Mouse (Mus musculus): Measurements from ENCODE around the gene Rreb1.

The Rreb1 gene

GRCm38 (mm10) chr13:37851617-37852016 is 73.4 kb downstream of the Rreb1 start:
- DNase-seq (ENCODE audit: low read depth, low spot score): no peak

DNA sequence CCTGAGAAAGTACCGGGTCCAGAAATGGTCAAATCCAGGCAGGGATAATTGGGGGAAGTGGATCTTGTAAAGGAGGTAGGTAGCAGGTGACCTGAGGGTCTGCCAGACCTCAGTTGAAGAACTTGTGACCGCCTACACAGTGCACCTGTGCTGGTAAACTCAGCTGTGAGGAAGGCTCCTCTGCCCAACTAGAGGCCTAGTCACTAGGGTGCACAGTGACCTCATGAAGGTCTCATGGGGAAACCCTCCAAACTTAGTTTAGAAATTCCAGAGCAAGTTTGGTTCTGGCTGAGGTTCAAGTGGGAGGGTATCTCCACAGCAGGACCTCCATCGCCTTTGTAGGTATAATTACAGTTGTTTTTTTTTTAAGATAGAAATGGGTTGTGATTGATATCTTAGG is 74.7 kb downstream of the Rreb1 start:
- no peak for DNase-seq (ENCODE audit: low read depth, low spot score)

- peak; percentile 70 for DNase-seq (ENCODE audit: low read depth, low spot score)
These were observed 75.2 kb downstream of the Rreb1 start for GRCm38 (mm10) chr13:37853441-37853840.

- DNase-seq (ENCODE audit: low read depth, low spot score): peak; percentile 48
These were observed 75.8 kb downstream of the Rreb1 start for GRCm38 (mm10) chr13:37854031-37854431.

- DNase-seq (ENCODE audit: low read depth, low spot score): peak; percentile 23
These were observed 76.4 kb downstream of the Rreb1 start for GRCm38 (mm10) chr13:37854455-37855220.

DNA sequence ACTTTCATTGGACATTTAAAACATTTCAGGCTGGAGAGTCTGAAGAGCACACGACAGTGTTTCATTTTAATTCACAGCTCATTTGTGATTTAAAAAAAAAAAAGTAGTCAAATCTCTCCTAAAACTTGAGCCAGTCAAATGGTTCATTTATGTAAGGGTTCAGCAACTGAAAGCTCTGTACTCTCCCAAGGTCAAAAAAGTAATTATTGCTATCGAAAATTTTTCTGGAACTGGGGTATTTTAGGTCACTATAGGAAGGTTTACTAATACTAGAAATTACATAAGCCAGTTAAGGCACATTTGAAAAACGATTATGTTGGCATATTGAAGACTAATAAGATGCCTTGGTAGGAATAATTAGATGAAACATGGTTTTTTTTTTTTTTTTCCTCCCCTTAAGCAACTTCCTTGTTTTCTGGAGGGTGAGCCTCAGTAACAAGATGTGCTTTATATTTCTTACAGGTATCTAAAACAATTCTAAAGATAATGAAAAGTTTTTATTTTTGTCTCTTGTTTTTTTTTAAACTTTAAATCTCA is 77.1 kb downstream of the Rreb1 start:
- no peak for DNase-seq (ENCODE audit: low read depth, low spot score)

GRCm38 (mm10) chr13:37855765-37856164 is 77.6 kb downstream of the Rreb1 start:
- DNase-seq (ENCODE audit: low read depth, low spot score): no peak

- no peak for DNase-seq (ENCODE audit: low read depth, low spot score)
These were observed 78.3 kb downstream of the Rreb1 start for GRCm38 (mm10) chr13:37856537-37856936.

DNA sequence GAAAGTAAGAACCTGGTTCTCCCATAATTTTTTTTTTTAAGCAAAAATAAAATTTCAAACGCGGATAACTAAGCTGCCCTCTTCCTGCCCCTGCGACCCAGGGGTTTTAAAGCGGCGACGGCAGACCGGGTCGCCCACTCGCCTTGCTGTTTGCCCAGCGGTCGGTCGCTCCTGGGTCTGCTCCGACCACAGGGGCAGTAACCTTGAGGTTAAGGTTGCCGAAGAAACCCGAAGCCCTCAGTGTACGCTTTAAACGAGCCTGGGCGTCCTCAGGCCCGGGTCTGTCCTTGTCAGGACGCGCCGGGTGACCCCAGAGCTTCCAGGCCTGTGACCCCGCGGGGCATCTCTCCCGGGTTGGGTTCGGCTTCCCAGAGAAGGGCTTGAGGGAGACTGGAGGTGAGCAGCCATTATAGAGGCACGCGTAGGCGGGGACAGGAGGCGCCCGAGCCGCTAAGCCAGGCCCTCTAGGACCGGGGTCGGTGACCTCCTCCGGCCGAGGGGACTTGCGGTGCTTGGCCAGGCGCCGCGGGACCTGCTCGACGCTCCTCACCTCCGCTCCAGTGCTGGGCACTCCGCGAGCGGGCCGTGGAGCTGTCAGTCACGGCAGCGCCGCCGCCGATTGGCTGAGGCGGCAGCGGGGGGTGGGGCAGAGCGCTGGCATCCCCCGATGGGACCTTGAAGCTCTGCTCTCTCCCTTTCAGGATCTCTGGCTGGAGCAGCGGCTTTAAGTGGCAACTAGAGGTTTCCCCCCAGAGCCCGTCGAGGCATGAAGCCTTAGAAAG is 79.3 kb downstream of the Rreb1 start:
- peak; percentile 96 for DNase-seq (ENCODE audit: low read depth, low spot score)

DNA sequence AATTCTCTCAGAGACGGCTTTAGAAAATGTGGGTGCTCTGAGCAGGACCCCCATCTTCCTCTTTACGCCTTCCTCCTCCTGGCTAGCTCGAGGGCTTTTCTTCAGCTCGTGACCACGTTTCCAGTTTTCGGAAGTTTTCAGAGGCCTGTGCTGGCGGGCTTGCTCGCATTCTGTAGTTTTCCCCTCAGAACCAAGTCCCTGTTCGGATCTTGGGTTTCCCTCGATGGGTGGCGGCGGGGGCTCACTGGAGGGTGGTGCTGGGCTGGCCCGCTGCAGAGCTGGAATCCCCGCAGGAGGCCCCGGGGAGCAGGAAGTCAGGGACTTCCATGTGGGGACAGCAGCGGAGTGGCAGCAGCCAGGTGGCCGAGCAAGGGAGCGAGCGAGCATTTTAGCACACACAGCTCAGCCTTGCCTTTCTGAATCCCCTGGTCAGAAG is 79.9 kb downstream of the Rreb1 start:
- DNase-seq (ENCODE audit: low read depth, low spot score): peak; percentile 58

- DNase-seq (ENCODE audit: low read depth, low spot score): no peak
These were observed 80.3 kb downstream of the Rreb1 start for GRCm38 (mm10) chr13:37858508-37858907.

- DNase-seq (ENCODE audit: low read depth, low spot score): no peak
These were observed 81.6 kb downstream of the Rreb1 start for GRCm38 (mm10) chr13:37859782-37860181.

GRCm38 (mm10) chr13:37860204-37860603 is 82.0 kb downstream of the Rreb1 start:
- DNase-seq (ENCODE audit: low read depth, low spot score): no peak

DNA sequence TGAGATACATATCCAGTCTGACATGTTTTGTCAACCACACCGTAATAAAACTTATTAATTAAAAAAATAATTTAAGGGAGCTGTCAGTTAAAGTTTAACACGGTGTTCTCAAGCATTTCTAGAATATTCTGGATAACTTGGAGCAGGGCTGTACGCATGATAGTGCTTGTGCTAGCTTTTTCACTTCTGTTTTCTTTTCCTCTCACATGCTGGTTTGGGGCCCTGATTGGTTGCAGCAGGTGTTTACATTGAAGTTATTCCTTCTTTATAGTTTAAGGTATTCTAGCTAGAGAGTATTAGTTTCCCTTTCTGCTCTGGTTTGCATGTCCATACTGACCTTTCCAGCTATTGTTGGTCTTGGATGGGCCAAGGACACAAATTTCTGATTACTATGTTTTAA is 82.6 kb downstream of the Rreb1 start:
- no peak for DNase-seq (ENCODE audit: low read depth, low spot score)

DNA sequence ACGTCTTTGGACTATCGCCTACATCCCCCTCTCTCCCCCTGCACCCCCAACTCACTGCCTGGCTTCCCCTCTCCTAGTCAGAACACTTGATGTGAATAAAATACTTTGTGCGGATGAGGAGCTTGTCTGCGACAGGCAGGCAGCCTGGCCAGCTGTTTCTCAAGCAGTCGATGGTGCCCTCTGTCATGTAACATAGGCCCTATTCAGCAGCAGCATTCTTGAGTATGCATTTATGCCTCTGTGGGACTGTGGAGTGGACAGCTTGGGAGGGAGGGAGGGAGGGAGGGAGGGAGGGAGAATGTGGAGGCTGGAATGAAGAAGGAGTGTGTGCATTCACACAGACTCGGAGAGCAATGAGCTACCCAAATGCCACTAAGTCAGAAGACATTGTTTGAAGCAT is 84.3 kb downstream of the Rreb1 start:
- no peak for DNase-seq (ENCODE audit: low read depth, low spot score)

- DNase-seq (ENCODE audit: low read depth, low spot score): no peak
These were observed 85.4 kb downstream of the Rreb1 start for GRCm38 (mm10) chr13:37863643-37864042.

DNA sequence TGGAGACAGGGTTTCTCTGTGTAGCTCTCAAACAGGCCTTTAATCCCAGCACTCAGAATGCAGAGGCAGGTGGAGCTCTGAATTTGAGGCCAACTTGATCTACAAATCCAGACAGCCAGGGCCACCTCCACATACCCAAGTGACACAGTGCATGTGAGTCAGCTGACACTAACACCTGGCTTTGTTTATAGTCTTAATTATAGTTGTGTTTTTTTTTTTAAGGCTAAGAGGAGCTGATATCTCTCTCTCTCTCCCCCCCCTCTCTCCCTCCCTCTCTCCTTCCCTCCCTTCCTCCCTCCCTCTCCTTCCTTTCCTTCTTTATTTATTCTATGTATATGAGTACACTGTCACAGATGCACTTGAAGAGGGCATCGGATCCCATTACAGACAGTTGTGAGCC is 86.5 kb downstream of the Rreb1 start:
- DNase-seq (ENCODE audit: low read depth, low spot score): no peak

DNA sequence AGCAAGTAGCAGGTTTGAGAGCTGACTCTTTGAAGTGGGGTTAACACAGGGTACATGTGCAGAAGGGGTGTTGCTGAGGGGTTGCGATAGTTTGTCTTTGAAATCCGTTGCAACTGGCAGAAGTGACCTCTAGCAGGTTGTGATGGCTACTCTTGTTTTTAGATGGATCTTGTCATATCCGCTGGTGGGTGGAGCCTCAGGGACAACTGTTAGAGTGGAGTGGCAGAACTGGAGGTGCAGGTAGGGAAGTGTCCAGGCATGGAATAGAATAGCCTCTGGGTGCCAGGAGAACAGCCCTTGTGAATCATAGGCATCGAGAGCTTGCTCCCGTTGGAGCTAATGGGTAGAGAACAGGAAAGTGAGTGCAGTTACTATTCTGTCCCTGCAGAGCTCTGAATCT is 88.1 kb downstream of the Rreb1 start:
- DNase-seq (ENCODE audit: low read depth, low spot score): no peak

DNA sequence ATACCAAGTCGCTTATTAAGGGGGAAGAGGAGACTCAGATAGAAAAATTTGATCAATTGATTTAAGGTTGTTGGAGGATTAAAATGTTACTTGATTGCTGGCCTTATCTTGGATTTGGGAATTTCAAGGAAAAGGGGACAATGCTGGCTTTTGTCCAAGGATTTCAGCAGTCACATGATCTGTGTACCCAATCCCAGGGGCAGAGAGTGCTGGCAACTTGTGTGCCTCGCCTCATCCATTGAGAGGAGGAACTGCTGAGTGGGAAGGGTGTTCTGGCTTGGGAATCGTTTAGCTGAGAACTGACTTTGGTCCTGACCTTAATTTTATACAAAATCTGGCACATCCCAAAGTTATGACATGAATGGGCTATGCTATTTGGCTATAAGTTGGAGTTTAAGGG is 88.6 kb downstream of the Rreb1 start:
- no peak for DNase-seq (ENCODE audit: low read depth, low spot score)

DNA sequence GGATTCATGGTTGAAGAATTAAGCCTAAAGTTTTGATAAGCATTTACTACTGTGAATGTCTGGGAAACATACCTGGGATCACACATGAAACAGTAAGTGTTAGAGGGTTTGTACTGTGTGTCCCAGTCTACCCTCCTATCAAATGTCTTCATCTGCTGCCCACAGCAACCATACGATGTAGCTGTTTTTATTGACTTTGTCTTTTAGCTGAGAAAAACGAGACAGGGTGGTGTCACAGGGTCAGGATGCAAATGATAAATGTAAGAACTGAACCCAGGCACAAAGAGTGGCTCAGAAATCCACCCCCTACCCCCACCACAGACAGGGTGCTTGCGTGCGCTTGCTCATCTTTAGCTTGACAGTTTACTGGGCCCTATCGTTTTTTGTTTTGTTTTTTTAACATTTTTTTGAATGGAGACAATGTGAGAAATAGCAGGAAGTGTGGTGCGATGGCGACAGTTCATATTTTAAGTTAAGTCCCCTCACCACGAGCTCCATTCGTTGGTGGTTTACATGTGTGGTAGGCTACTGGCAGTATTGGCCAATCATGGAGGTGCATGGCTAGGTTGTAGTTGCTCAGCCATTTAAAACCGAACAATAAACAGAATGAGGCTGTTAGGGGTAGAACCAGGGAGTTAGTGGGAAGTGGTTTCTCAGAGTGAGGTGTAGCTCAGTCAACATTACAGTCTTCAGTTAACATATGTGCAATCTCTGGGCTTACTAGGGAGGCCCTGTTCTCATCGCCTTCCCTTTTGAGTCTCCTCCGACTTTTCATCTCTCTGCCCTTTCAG is 92.1 kb downstream of the Rreb1 start:
- peak; percentile 32 for DNase-seq (ENCODE audit: low read depth, low spot score)

DNA sequence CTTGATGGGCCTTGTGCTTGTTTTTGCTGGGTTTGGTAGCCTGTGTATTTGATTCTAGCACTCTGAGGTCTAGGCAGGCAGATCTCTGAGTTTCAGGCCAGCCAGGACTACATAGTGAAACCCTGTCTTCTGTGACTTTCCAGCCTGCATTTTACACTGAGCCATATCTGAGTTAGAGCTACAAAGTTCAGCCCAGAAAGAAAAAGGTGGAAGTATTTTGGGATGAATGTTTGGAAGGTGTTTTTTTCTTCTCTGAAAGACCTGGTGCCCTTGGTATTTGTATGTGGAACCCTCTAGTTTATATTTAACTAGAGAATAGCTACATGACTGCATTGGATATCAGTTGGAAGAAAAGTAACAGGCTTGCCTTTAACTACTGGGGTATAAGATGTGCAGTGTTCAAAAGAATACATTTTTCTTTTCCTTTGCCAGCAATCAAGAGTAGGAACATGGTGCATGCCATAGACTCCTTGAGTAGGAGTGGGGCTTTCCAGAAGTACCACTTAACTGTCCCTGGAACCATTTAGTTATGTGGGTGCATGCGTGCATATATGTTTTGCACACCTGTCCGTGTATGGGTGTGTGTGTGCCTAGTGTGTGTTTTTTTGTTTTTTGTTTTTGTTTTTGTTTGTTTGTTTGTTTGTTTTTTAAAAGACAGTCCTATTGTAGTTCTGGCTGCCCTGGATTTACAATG is 94.1 kb downstream of the Rreb1 start:
- no peak for DNase-seq (ENCODE audit: low read depth, low spot score)
